Mouse (Mus musculus) adrenal gland, adult (tissue): ENCODE data around the gene Gm17359.

ENCODE experiments used
- DNase-seq, 2 experiments: peaks; one replicate each; pipeline ENCODE4 v3.0.0; 2022 to 2023; ENCODE audit warnings: low spot score in 1 of 2; ENCODE audit not compliant: inconsistent age in 2 of 2

Gm17359 gene

GRCm38 (mm10) chr3:79342961-79343735 lies 6.7 kb downstream of the Gm17359 start:
- no peak for DNase-seq

- DNase-seq, result no peak
Measured at GRCm38 (mm10) chr3:79349311-79349710, 12.8 kb downstream of the Gm17359 start.

- DNase-seq, result no peak
Measured at GRCm38 (mm10) chr3:79358721-79359120, 22.3 kb downstream of the Gm17359 start.

- DNase-seq, result peak in 1 of 2 experiments; percentile 25
Measured at GRCm38 (mm10) chr3:79360317-79361101, 24.0 kb downstream of the Gm17359 start.

GRCm38 (mm10) chr3:79366098-79366497 lies 29.6 kb downstream of the Gm17359 start:
- peak in 1 of 2 experiments; percentile 21 for DNase-seq

GRCm38 (mm10) chr3:79368306-79368705 lies 31.8 kb downstream of the Gm17359 start:
- DNase-seq, result no peak

- DNase-seq, result no peak
Measured at GRCm38 (mm10) chr3:79370385-79370929, 34.0 kb downstream of the Gm17359 start.

- no peak for DNase-seq
Measured at GRCm38 (mm10) chr3:79371506-79372195, 35.2 kb downstream of the Gm17359 start.

- no peak for DNase-seq
Measured at GRCm38 (mm10) chr3:79373930-79374329, 37.5 kb downstream of the Gm17359 start.

- no peak for DNase-seq
Measured at GRCm38 (mm10) chr3:79378086-79378485, 41.6 kb downstream of the Gm17359 start.

- no peak for DNase-seq
Measured at GRCm38 (mm10) chr3:79379255-79379836, 42.9 kb downstream of the Gm17359 start.

GRCm38 (mm10) chr3:79379873-79380595 lies 43.6 kb downstream of the Gm17359 start:
- DNase-seq, result no peak

GRCm38 (mm10) chr3:79381398-79381797 lies 44.9 kb downstream of the Gm17359 start:
- DNase-seq, result no peak

GRCm38 (mm10) chr3:79385434-79386029 lies 49.1 kb downstream of the Gm17359 start:
- DNase-seq, result no peak

GRCm38 (mm10) chr3:79389081-79389480 lies 52.6 kb downstream of the Gm17359 start:
- no peak for DNase-seq

GRCm38 (mm10) chr3:79400552-79400951 lies 64.1 kb downstream of the Gm17359 start:
- DNase-seq, result no peak

- DNase-seq, result no peak
Measured at GRCm38 (mm10) chr3:79402056-79402455, 65.6 kb downstream of the Gm17359 start.

- DNase-seq, result no peak
Measured at GRCm38 (mm10) chr3:79408546-79408945, 72.1 kb downstream of the Gm17359 start.

- no peak for DNase-seq
Measured at GRCm38 (mm10) chr3:79409927-79410628, 73.6 kb downstream of the Gm17359 start.
